Mouse (Mus musculus) CH12.LX (cell line): ENCODE results near the gene Pkn3. TPM values are rescaled to one million over a fixed set of nuclear protein-coding genes. Genes with fewer than 3 reads are reported as not detected.

Source experiments
- DNase-seq: peaks from one replicate; pipeline ENCODE4 v3.0.0-alpha.2; 2013; ENCODE audit errors: extremely low read depth
- H3K27ac ChIP-seq: 2 replicates; pipeline ENCODE4 v1.5.1; 2012; ENCODE audit warnings: low read depth, mild to moderate bottlenecking, control low read depth, moderate library complexity; ENCODE audit not compliant: insufficient read depth
- H3K27me3 ChIP-seq: replicated peaks from 2 replicates; pipeline ENCODE3; 2012; ENCODE audit warnings: inconsistent platforms
- H3K36me3 ChIP-seq, 2 experiments: replicated peaks in 1 of 2; 2 replicates each; pipeline versions ENCODE3 to v1.6.1; 2012; ENCODE audit warnings: inconsistent platforms in 1 of 2, low read length in 1 of 2, mild to moderate bottlenecking in 1 of 2, mixed read lengths in 1 of 2, moderate library complexity in 1 of 2; ENCODE audit not compliant: control insufficient read depth in 1 of 2, insufficient read depth in 1 of 2
- H3K4me1 ChIP-seq, 2 experiments: 2 replicates each; pipeline ENCODE4 v1.6.1; 2012; ENCODE audit warnings: inconsistent platforms in 1 of 2, moderate library complexity in 1 of 2; ENCODE audit not compliant: insufficient read depth in 2 of 2, control insufficient read depth in 1 of 2
- H3K4me2 ChIP-seq: 2 replicates; pipeline ENCODE4 v1.6.1; 2012; ENCODE audit warnings: low read depth, mild to moderate bottlenecking, control low read depth; ENCODE audit not compliant: poor library complexity, insufficient read depth, severe bottlenecking
- H3K4me3 ChIP-seq, 3 experiments: fragments of 150-350 bp in 1 of 3; sonication (generic) in 1 of 3; replicated peaks in 1 of 3; 2 replicates each; pipeline versions ENCODE3 to v1.5.1; 2011 to 2012; ENCODE audit warnings: low read depth in 2 of 3, low read length in 2 of 3, mild to moderate bottlenecking in 2 of 3, moderate library complexity in 2 of 3, control low read depth in 1 of 3, improper control_type of control experiment in 1 of 3, inconsistent platforms in 1 of 3, mixed read lengths in 1 of 3; ENCODE audit not compliant: poor library complexity in 1 of 3
- H3K79me2 ChIP-seq: replicated peaks from 2 replicates; pipeline ENCODE4 v1.6.1; 2012; ENCODE audit warnings: mild to moderate bottlenecking, moderate library complexity; ENCODE audit not compliant: control insufficient read depth, poor library complexity, insufficient read depth, severe bottlenecking; ENCODE audit errors: extremely low read depth
- H3K9ac ChIP-seq: 2 replicates; pipeline ENCODE4 v1.6.1; 2012; ENCODE audit warnings: low read depth, mild to moderate bottlenecking, control low read depth, moderate library complexity; ENCODE audit not compliant: insufficient read depth
- H3K9me3 ChIP-seq: replicated peaks from 2 replicates; pipeline ENCODE3; 2012; ENCODE audit warnings: low read length, inconsistent platforms, mixed read lengths
- CTCF ChIP-seq, 2 experiments: IDR thresholded peaks in 1 of 2; conservative IDR thresholded peaks in 1 of 2; 2 replicates each; pipeline ENCODE4 v1.5.1; 2011 to 2012; ENCODE audit warnings: low read depth in 2 of 2, low read length in 2 of 2, improper control_type of control experiment in 1 of 2, inconsistent platforms in 1 of 2, mild to moderate bottlenecking in 1 of 2, moderate library complexity in 1 of 2
- E2F4 ChIP-seq: IDR thresholded peaks from 2 replicates; pipeline ENCODE4 v1.6.1; 2011; ENCODE audit warnings: low read depth, low read length, improper control_type of control experiment; ENCODE audit not compliant: insufficient replicate concordance
- ELF1 ChIP-seq: IDR thresholded peaks from 2 replicates; pipeline ENCODE4 v1.6.1; 2014; ENCODE audit warnings: low read depth, mild to moderate bottlenecking, inconsistent platforms, low read length, improper control_type of control experiment
- EP300 ChIP-seq: IDR thresholded peaks from 2 replicates; pipeline ENCODE4 v1.6.1; 2011; ENCODE audit warnings: low read length, improper control_type of control experiment
- GABPA ChIP-seq: IDR thresholded peaks from 2 replicates; pipeline ENCODE4 v1.6.1; 2012; ENCODE audit warnings: low read depth, low read length, improper control_type of control experiment, inconsistent platforms; ENCODE audit not compliant: insufficient replicate concordance
- HCFC1 ChIP-seq: IDR thresholded peaks from 2 replicates; pipeline ENCODE4 v1.6.1; 2012; ENCODE audit warnings: low read depth, mild to moderate bottlenecking, inconsistent platforms, low read length, improper control_type of control experiment
- IRF4 ChIP-seq: IDR thresholded peaks from 2 replicates; pipeline ENCODE4 v1.6.1; 2014; ENCODE audit warnings: low read depth, mild to moderate bottlenecking, inconsistent platforms, low read length, improper control_type of control experiment
- JUND ChIP-seq: conservative IDR thresholded peaks from 2 replicates; pipeline ENCODE4 v1.6.1; 2011; ENCODE audit warnings: low read depth, low read length, improper control_type of control experiment
- MAX ChIP-seq: IDR thresholded peaks from 2 replicates; pipeline ENCODE4 v1.6.1; 2011; ENCODE audit warnings: low read length, improper control_type of control experiment
- MXI1 ChIP-seq: IDR thresholded peaks from 2 replicates; pipeline ENCODE4 v1.6.1; 2011; ENCODE audit warnings: mild to moderate bottlenecking, low read depth, low read length, improper control_type of control experiment
- NELFE ChIP-seq: IDR thresholded peaks from 2 replicates; pipeline ENCODE4 v1.6.1; 2011; ENCODE audit warnings: low read depth, low read length, improper control_type of control experiment
- NRF1 ChIP-seq: IDR thresholded peaks from 2 replicates; pipeline ENCODE4 v1.6.1; 2014; ENCODE audit warnings: low read depth, mild to moderate bottlenecking, inconsistent platforms, low read length, improper control_type of control experiment, moderate library complexity
- PAX5 ChIP-seq: IDR thresholded peaks from 2 replicates; pipeline ENCODE4 v1.6.1; 2012; ENCODE audit warnings: low read length, inconsistent platforms, mixed read lengths
- POLR2A ChIP-seq: IDR thresholded peaks from 2 replicates; pipeline ENCODE4 v1.6.1; 2011; ENCODE audit warnings: low read depth, mild to moderate bottlenecking, improper control_type of control experiment, low read length
- SIN3A ChIP-seq: IDR thresholded peaks from 2 replicates; pipeline ENCODE4 v1.6.1; 2012; ENCODE audit warnings: low read length, improper control_type of control experiment, inconsistent platforms
- SMC3 ChIP-seq: IDR thresholded peaks from 2 replicates; pipeline ENCODE4 v1.6.1; 2011; ENCODE audit warnings: low read depth, low read length, improper control_type of control experiment
- TBP ChIP-seq: conservative IDR thresholded peaks from 2 replicates; pipeline ENCODE4 v1.6.1; 2011; ENCODE audit warnings: low read depth, low read length, improper control_type of control experiment
- UBTF ChIP-seq: IDR thresholded peaks from 2 replicates; pipeline ENCODE4 v1.6.1; 2012; ENCODE audit warnings: low read depth, mild to moderate bottlenecking, inconsistent platforms, low read length, improper control_type of control experiment, moderate library complexity
- ZC3H11A ChIP-seq: IDR thresholded peaks from 2 replicates; pipeline ENCODE4 v1.6.1; 2012; ENCODE audit warnings: low read depth, mild to moderate bottlenecking, inconsistent platforms, low read length, improper control_type of control experiment
- ZKSCAN1 ChIP-seq: IDR thresholded peaks from 2 replicates; pipeline ENCODE4 v1.6.1; 2012; ENCODE audit warnings: low read depth, inconsistent platforms, low read length, improper control_type of control experiment, borderline replicate concordance
- ZMIZ1 ChIP-seq: IDR thresholded peaks from 2 replicates; pipeline ENCODE4 v1.6.1; 2012; ENCODE audit warnings: low read depth, mild to moderate bottlenecking, inconsistent platforms, low read length, improper control_type of control experiment
- dilution Hi-C: fragments of 300-500 bp; cut with MboI; formaldehyde crosslinking; loops from 2 replicates; pipeline ENCODE4 v1.14.3; 2020; ENCODE audit warnings: low sequenced_read_pairs; ENCODE audit not compliant: extremely low pct_unique_long_range_greater_than_20kb, extremely low pct_ligation_motif_present
- in situ Hi-C: fragments of 300-500 bp; cut with MboI; formaldehyde crosslinking; loops from 3 replicates; pipeline ENCODE4 v1.14.3; 2019; ENCODE audit warnings: low sequenced_read_pairs, low pct_ligation_motif_present, low pct_unique_long_range_greater_than_20kb, mixed read lengths
- polyA plus RNA-seq: library from polyadenylated mRNA; unstranded; fragments of >175 nt; gene quantifications from 2 replicates; pipeline ENCODE4 v1.2.1, GENCODE M21; 2012; ENCODE audit warnings: low read depth; ENCODE audit not compliant: insufficient read length
- total RNA-seq, 2 experiments: library from RNA; depleted of rRNA; stranded (reverse); fragments of 300-350 nt in 1 of 2; fragments of >200 nt in 1 of 2; gene quantifications; 2 replicates each; pipeline ENCODE4 v1.2.3; 2012 to 2014

Pkn3 gene
- total and polyA plus RNA-seq, 3 experiments = 4.7 to 8.3 (median 6.7) TPM

DNA sequence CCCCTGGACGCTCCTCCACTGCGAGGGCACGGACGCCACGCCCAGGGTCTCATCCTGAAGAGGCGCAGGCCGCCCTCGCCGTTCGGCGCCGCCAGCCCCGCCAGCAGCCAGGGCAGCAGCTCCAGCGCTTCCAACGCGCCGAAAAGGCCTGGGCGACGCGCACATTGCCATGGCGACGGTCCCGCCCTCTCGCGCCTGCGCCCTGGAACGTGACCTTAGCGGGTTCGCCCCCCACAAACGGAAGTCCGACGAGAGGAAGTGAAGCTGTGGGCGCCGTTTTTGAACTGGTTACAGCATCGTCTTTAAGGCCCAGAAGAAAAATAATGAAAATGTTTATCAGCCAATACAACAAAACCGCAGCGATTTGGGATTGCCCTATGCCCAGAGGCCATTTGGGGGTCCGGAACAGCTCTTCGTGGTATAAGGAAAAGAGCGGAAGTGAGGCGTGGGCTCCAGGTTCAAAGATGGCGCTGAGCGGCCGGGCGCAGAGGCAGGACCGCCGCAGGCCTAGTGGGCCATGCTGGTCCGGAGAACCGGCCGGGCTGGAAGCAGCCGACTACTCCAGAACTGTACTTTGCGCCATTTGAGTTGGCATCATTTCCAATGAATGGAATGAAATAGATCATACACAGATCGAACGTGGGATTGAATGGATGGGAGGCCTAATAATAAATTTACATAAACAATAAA, 28.6 kb upstream of the Pkn3 start, which contains the start of gene Wdr34 (continued):
- TF ChIP-seq IRF4 (0 out of 2 replicates have a peak, but pooled peaks have one; percentile 15), JUND (no peak), GABPA (no peak), E2F4 (peak; percentile 59; the same call in 1 of the 2 replicates), ZKSCAN1 (no peak), NELFE (0 out of 2 replicates have a peak, but pooled peaks have one; percentile 55), TBP (0 out of 2 replicates have a peak, but pooled peaks have one; percentile 71), HCFC1 (peak; percentile 93), ZMIZ1 (0 out of 2 replicates have a peak, but pooled peaks have one; percentile 71), CTCF (conservative IDR thresholded peaks at IDR 0.05 in 1 of 2, IDR thresholded peaks at IDR 0.05 in 1 of 2; ENCODE audit: low read depth in 2 of 2, low read length in 2 of 2) (no peak), ZC3H11A (no peak)

DNA sequence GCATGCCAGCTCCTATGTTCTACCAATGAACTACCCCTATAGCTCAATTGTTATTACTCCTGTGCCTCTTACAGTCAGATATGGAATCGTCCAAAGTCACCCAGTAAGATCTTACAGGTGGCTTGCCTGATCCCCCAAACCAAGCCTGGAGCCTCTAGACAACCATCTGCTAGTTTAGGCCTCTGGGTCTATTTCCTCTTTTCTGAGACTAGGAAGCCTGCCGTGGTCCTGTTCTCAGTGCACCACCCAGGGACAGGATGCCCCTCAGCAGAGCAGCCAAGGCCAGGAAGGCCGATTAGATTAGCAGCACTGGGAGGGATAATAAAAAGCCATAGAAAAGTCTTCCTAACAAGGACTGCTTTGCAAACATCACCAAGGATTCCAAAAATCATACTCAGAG, 27.7 kb upstream of the Pkn3 start:
- dilution Hi-C loops (no loop called here), in situ Hi-C loops (loop anchor here (10.0 kb wide), 1 partner anchor 115 kb away; no protein-coding TSS in a partner anchor)
- Histone ChIP-seq H3K79me2 (no peaks in the 10 kb centered on the region), H3K36me3 (peaks cover 0 to 21% of the 10 kb centered on the region in 2 experiments), H3K4me2 (no peak overlapping the region), H3K9me3 (no peaks in the 10 kb centered on the region), H3K27ac (no peak overlapping the region), H3K27me3 (no peaks in the 10 kb centered on the region), H3K9ac (peak overlapping the region; percentile 92; the same call in 1 of the 2 replicates), H3K4me1 (peaks cover 7 to 20% of the 10 kb centered on the region in 2 experiments), H3K4me3 (no peak overlapping the region)
- peak; percentile 57 for DNase-seq
- TF ChIP-seq E2F4 (no peak), UBTF (no peak), PAX5 (no peak), NRF1 (no peak), MXI1 (no peak), EP300 (no peak), NELFE (no peak), SMC3 (no peak), HCFC1 (peak; percentile 9; the same call in 1 of the 2 replicates), ZC3H11A (no peak), MAX (no peak), ELF1 (0 out of 2 replicates have a peak, but pooled peaks have one; percentile 9), POLR2A (0 out of 2 replicates have a peak, but pooled peaks have one; percentile 33), SIN3A (no peak)
